Mouse (Mus musculus): ENCODE data around the gene Ppp1r14c. TPM values are rescaled to one million over a fixed set of nuclear protein-coding genes. Genes with fewer than 3 reads are reported as not detected.

Ppp1r14c gene
- not detected in 2 replicates for total RNA-seq (2015; ENCODE audit: low replicate concordance)
- not detected in 2 replicates for total RNA-seq (2017; ENCODE audit: low replicate concordance)

DNA sequence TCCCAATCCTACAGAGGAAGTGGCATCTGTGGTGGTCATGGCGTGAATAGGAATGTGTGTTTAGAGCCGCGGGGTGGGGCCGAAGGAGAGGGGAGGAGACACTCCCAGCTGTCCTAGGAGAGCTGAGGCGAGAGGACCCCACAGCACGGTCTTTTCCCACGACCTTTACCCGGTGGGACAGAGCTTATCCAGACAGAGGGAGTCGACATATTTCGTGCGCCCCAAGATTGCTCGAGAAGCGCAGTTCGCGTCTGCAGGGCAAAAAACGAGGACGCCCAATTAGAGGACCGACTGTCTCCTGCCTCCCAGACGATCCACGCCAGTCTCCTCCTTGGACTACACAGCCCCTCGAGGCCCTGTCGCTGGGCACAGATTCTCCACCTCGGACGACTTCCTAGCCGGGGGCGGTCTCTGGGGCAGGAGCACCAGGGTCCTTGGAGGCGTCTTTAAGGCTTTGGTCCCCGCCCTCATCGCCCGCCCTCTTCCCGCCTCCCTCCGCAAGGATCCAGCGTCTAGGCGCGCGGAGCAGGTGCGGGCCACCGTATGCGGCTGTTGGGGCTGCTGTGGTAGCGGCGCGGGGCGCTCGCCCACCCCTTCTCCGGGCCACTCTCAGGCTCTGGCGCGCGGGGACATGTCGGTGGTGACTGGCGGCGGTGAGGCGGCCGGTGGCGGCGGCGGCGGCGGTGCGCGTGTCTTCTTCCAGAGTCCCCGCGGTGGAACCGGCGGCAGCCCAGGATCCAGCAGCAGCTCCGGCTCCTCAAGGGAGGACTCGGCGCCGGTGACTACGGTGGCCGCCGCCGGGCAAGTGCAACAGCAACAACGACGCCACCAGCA, at the start of gene Ppp1r14c:
TSS of gene Ppp1r14c (plus strand) at position 22 of the 834 bp plus-strand sequence.
- no peak for ATAC-seq (replicated peaks; ENCODE audit: low FRiP score, poor library complexity, severe bottlenecking)

- ATAC-seq (replicated peaks; ENCODE audit: low FRiP score, poor library complexity, severe bottlenecking), result no peak
These were observed 44.5 kb upstream of the Ppp1r14c start for GRCm38 (mm10) chr10:3321406-3321805.

DNA sequence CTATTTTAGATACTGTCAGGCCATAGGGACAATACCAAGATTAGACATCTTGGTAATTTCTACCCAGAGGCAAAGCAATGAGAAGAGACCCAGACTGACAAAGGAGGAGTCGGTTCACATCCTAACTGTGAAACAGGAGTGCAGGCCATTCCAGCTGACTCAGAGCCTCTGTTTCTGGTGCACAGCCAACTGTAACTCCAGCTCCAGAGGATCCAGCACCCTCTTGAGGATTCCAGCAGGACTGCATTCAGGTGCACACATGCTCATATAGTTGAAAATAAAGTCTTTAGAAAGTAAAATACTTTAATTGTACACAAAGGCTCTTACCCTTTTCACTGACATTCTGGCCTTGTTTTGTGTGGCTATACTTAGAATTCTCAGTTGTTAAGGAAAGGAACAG, 40.4 kb upstream of the Ppp1r14c start:
- no peak for ATAC-seq (replicated peaks; ENCODE audit: low FRiP score, poor library complexity, severe bottlenecking)

DNA sequence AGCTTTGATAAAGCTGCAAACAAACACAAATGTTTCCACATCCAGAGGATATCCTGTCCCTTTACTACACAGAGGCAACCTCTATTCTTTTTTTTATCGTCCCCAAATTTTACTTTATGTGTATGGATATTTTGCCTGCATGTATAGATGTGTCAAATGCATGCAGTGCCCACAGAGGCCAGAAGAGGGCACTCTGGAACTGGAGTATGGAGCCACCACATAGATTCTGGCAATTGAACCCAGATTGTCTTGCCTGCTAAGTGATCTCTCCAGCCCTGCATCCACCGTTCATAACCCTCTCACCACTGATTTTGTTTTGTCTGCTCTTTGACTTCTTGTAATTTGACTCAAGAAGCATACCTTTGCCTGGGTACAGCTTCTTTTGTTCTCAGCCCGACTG, 33.0 kb upstream of the Ppp1r14c start:
- no peak; the same call in 1 of the 2 replicates for ATAC-seq (replicated peaks; ENCODE audit: low FRiP score, poor library complexity, severe bottlenecking)

DNA sequence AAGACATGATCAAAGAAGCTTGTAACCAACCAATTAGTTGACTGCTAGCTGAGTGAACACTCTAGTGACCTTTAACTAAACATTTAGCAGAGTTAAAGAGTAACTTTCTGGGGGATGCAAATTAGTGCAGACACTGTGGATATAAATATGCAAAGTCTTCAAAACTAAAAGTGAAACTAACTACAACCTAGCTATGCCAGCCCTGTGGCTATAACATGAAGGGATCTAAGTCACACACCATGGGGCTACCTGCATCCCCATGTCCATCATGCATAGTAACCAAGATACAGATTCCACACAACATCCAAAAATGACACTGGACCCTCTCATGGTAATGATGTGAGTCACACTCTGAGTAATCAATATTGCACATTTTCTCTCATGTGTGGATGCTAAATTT, 31.3 kb upstream of the Ppp1r14c start:
- no peak for ATAC-seq (replicated peaks; ENCODE audit: low FRiP score, poor library complexity, severe bottlenecking)

GRCm38 (mm10) chr10:3336729-3337329, 29.0 kb upstream of the Ppp1r14c start:
- no peak for ATAC-seq (replicated peaks; ENCODE audit: low FRiP score, poor library complexity, severe bottlenecking)

DNA sequence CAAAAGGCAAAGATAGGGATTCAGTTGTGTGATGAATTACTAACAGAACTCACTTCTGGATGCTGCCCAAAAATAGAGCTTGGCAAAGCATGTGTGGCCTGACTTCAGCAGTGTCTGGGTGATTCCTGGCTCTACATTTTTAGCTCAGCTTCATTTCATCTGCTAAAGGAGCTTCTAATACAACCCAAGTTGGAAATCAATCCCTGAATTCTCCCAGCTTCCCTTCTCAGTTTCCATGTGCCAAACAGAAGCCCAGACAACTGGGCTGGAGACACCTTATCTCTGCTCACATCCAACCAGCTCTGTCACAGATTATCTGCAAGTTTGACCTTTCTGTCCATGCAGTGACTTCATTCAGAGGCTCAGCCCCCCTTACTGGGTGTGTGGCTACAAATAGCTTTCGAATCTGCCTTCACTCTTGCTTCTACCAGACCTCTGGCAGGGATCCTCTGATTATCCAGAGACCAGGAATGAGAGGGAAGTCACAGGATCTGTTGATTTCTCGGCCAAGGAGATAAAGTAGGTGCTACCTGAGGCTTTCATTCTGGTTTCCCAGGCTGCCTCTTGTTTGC, 28.4 kb upstream of the Ppp1r14c start:
- ATAC-seq (replicated peaks; ENCODE audit: low FRiP score, poor library complexity, severe bottlenecking), result no peak

- no peak for ATAC-seq (replicated peaks; ENCODE audit: low FRiP score, poor library complexity, severe bottlenecking)
These were observed 20.2 kb upstream of the Ppp1r14c start for GRCm38 (mm10) chr10:3345706-3346105.

DNA sequence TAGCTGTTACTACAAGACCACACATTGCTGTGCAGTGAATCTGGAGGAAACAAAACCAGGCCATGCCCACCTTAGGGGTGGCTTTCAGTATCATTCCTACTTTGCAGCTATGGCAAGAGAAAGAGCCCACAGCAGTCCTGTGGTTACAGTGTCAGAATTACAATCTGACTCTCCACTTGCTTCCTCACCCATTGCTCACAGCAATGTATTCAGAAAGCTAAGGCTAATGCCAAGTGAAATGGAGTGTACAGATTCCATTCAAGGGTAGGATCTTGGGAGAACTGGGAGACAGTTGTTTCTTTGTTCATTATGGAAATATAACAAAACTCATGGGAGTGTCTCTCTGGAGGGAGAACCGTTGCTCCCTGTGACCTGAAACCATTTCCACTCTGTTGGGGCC, 6.3 kb upstream of the Ppp1r14c start:
- no peak for ATAC-seq (replicated peaks; ENCODE audit: low FRiP score, poor library complexity, severe bottlenecking)

GRCm38 (mm10) chr10:3365671-3366035, 204 bp upstream of the Ppp1r14c start:
- no peak for ATAC-seq (replicated peaks; ENCODE audit: low FRiP score, poor library complexity, severe bottlenecking)

GRCm38 (mm10) chr10:3366870-3367431, 1.1 kb downstream of the Ppp1r14c start:
- ATAC-seq (replicated peaks; ENCODE audit: low FRiP score, poor library complexity, severe bottlenecking), result no peak

DNA sequence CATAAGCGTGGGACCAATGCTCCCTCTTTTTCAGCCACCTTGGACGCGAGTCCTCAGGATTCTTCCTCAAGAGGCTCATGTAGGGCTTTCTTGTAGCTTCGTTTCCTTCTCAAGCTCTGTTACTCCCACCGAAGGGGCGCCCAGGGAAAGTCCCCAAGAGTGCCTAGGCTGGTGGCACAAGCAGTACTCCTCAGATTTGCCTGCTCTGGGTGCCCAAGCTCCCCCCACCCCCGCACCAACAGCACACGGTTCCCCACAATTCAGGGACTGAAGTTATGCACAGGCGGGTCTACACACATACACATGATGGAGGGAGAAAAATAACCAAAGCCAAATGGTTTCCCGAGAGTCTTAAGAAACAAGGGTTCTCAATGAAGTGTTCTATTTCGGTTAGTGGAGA, 1.6 kb downstream of the Ppp1r14c start:
- no peak for ATAC-seq (replicated peaks; ENCODE audit: low FRiP score, poor library complexity, severe bottlenecking)

GRCm38 (mm10) chr10:3383176-3383575, 17.3 kb downstream of the Ppp1r14c start:
- ATAC-seq (replicated peaks; ENCODE audit: low FRiP score, poor library complexity, severe bottlenecking), result no peak

DNA sequence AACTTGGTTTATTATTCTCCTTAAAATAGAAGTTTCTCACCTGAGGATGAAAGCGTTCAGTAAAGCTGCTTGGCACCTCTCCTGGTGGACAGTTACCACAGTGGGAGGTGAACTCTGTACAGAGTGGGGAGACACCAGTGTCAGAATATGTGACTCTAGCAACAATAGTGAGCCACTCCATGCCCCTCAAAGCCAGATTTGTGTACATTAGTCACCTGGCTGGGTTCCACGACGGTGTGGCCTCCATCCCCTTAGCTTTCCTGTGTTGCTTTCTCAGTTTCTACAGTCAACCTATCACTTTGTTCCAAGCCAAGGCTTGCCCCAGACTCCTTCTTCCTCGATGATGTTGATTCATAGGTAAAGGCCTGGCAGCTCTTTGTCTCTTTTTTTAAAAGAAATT, 26.4 kb downstream of the Ppp1r14c start:
- ATAC-seq (replicated peaks; ENCODE audit: low FRiP score, poor library complexity, severe bottlenecking), result no peak

- ATAC-seq (replicated peaks; ENCODE audit: low FRiP score, poor library complexity, severe bottlenecking), result no peak
These were observed 27.7 kb downstream of the Ppp1r14c start for GRCm38 (mm10) chr10:3393548-3393947.

DNA sequence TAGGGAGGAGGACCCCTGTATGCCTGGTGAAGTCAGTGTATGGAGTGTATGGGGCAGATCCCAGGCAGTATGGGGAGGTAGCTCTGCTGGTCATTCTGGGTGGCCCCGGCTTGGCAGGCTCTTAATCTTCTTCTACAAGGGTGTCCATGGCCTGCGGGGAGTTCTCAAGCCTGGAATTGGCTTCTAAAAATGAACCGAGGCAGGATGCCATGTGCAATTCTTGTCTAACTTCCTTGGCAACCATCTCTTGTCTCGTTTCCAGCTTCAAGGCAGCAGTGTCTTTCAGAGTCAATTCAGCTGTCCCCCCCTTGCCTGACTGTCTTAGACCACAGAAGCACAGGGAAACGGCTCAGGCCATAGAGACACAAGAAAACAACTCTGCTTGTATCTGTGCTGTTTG, 28.3 kb downstream of the Ppp1r14c start:
- no peak for ATAC-seq (replicated peaks; ENCODE audit: low FRiP score, poor library complexity, severe bottlenecking)

DNA sequence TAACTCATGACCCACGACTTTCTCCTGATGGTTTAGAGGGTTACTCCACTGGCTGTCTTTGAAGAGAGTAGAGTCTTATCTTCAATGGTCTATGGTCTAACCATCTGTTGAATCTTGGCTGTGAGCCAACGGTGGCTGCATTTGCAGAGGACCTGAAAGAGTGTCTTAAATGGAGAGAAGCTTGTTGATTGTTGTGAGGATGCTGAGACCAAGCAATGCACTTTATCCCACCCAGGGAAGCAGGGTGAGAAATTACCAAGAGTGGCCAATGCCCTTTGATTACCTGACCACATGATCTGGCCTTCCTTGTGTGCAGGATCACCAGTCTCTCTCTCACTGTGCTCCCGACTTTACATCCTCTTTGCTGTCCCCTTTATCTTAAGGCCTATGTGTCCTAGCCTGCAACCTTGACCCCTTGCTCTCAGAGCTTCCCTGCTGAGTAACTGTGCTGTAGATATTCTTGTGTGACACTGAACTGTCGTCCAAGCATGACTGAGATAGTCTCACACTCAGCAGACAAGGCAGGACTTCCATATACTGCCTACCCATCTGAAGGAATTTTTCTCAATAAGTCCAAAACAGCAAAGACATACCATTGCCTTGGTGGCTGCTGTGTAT, 28.9 kb downstream of the Ppp1r14c start:
- no peak for ATAC-seq (replicated peaks; ENCODE audit: low FRiP score, poor library complexity, severe bottlenecking)

DNA sequence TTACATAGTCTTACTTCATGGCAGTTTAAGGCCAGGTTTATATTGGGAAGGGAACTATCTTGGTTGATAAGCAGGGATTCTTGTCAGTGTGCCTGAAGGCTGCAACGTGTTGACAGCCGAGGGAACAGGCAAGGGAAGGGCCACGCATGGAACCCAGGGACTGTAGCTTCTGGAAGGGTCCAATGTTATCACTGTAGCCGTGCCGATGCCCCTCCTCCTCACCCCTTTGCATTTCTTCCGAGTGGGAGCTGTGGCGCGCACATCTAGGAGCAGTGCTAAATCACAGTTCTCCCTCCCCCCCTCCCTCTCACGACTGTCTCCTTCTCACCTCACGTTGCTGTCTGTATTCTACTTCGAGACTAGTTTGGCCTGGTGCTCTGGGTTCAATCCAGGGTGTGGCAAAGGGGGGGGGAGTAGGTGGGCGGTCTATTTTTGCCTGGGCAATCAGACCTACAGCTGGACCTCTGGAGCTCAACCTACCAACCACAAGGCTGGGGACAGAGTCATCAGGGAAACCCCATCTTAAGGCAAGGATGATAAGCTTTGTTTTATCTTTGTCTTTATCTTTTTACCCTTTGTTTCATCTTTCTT, 29.6 kb downstream of the Ppp1r14c start:
- no peak for ATAC-seq (replicated peaks; ENCODE audit: low FRiP score, poor library complexity, severe bottlenecking)

DNA sequence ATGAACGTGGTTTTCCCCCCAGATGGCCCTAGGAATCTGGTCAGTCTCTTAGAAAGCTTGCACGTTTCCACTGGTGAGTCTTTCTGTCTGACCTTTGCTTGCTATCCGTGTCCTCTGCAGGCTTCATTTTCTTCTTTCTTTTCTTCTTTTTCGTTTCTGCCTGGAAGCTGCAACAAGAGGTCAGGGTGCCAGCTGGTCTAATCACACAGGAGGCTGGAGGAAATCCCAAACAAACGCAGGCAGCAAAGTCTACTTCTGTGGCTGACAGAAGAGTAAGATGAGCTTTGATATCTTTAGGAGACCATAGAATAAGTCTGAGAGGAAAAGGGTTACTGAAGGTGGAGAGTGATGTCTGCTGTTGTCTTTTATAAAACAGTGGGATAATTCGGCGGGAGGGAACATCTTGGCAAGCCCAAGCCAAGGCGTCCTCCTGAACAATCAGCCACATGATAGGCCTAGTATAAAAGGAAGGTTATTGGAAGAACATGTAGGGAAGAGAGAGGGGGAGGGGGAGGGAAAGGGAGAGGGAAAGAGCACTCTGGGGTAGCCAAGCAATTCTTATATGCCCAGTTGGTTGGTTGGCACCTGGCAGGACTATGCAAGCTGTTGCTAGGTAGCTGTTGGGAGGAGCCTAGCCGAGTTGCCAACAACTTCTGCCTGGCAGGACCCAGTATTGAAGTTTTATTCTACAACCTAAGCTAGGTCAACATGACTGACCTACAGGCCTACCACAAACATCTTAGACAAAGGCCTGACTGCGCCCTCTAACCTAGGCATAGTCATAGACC, 30.3 kb downstream of the Ppp1r14c start:
- no peak for ATAC-seq (replicated peaks; ENCODE audit: low FRiP score, poor library complexity, severe bottlenecking)

Measured in erythroid progenitor cell, adult 5-6 weeks (primary cell).